Mouse (Mus musculus) midbrain, embryonic 11.5 days (tissue): ENCODE measurements at regions not wholly inside any gene's neighbourhood (a gene's known extent, or its start where the extent isn't known, plus 50 kb on each side); places are given as distances from the start of the nearest gene placed in this dataset.

Experiments used
- ATAC-seq: fragments of 200-750 bp; cut with Nextera tagmentation; 2 replicates; pipeline ENCODE4 v1.8.0; 2017; ENCODE audit warnings: moderate TSS enrichment, moderate library complexity; ENCODE audit not compliant: low FRiP score
- DNase-seq: peaks from one replicate; pipeline ENCODE4 v3.0.0; 2015; ENCODE audit warnings: low spot score; ENCODE audit errors: missing footprints
- H3K27ac ChIP-seq: fragments of 300-500 bp; sonication (generic); 2 replicates; pipeline ENCODE4 v1.5.1; 2014; ENCODE audit warnings: low read depth, low read length
- H3K27me3 ChIP-seq: fragments of 300-500 bp; sonication (generic); 2 replicates; pipeline ENCODE4 v1.6.1; 2014; ENCODE audit warnings: mild to moderate bottlenecking, low read length, moderate library complexity, mixed read lengths; ENCODE audit not compliant: control insufficient read depth, insufficient read depth
- H3K36me3 ChIP-seq: fragments of 300-500 bp; sonication (generic); 2 replicates; pipeline ENCODE4 v1.6.1; 2014; ENCODE audit warnings: mild to moderate bottlenecking, low read length, moderate library complexity, mixed read lengths; ENCODE audit not compliant: control insufficient read depth, insufficient read depth
- H3K4me1 ChIP-seq: fragments of 300-500 bp; sonication (generic); 2 replicates; pipeline ENCODE4 v1.6.1; 2014; ENCODE audit warnings: low read length; ENCODE audit not compliant: control insufficient read depth, insufficient read depth
- H3K4me2 ChIP-seq: fragments of 300-500 bp; sonication (generic); 2 replicates; pipeline ENCODE4 v1.6.1; 2014; ENCODE audit warnings: mild to moderate bottlenecking, moderate library complexity
- H3K4me3 ChIP-seq: fragments of 300-500 bp; sonication (generic); 2 replicates; pipeline ENCODE4 v1.5.1; 2014; ENCODE audit warnings: low read depth, low read length
- H3K9ac ChIP-seq: fragments of 300-500 bp; sonication (generic); 2 replicates; pipeline ENCODE4 v1.6.1; 2014; ENCODE audit warnings: low read length
- H3K9me3 ChIP-seq: fragments of 300-500 bp; sonication (generic); 2 replicates; pipeline ENCODE4 v1.6.1; 2016; ENCODE audit warnings: low read length; ENCODE audit not compliant: control insufficient read depth
- WGBS: fragments of 180-500 bp; shearing (Covaris S2); extraction: QIAGEN DNeasy Blood & Tissue Kit; methylation state at CpG from one replicate; pipeline ENCODE4 v1.1.7; 2014; 5-methylcytosine and 5-hydroxymethylcytosine counted together

DNA sequence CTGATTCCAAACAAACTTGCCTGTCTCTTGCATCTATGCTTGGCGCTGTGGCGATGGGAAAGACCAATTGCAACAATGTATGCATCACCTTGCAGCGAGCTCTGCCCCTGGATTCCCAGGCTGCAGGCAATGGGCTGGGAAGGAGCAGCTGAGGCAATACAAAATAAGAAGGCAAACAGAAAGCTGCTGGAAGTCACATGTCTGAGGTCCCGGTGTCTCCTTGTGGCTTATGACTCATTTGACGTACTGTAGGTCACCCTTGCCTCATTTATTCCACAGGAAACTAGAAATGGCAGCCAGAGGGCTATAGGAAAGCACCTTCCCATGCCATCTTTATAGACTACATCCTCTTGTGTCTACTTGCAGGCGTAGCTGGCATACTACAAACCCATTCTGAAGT lies 140.9 kb downstream of the Chic2 start:
- Histone ChIP-seq H3K9me3 (no peaks in the 10 kb centered on the region), H3K27me3 (no peaks in the 10 kb centered on the region), H3K27ac (no peak overlapping the region), H3K4me3 (no peak overlapping the region), H3K4me1 (no peaks in the 10 kb centered on the region), H3K9ac (no peak overlapping the region), H3K36me3 (no peaks in the 10 kb centered on the region), H3K4me2 (no peak overlapping the region)
- no peak for DNase-seq
- 87% methylated on average over 6 of the region's 6 CpGs for WGBS
- no peak for ATAC-seq

GRCm38 (mm10) chr5:74897133-74897532 lies 147.4 kb downstream of the Chic2 start:
- 88% methylated on average over 8 of the region's 8 CpGs for WGBS

GRCm38 (mm10) chr5:74893276-74893675 lies 151.3 kb downstream of the Chic2 start:
- no peaks in the 10 kb centered on the region for H3K9me3 ChIP-seq
- H3K36me3 ChIP-seq, result no peaks in the 10 kb centered on the region
- 81% methylated on average over 5 of the region's 5 CpGs for WGBS
- no peak overlapping the region for H3K27ac ChIP-seq
- no peaks in the 10 kb centered on the region; the same call in 1 of the 2 replicates for H3K27me3 ChIP-seq
- DNase-seq (no peak), ATAC-seq (no peak)
- H3K9ac ChIP-seq, result no peak overlapping the region
- H3K4me3 ChIP-seq, result no peak overlapping the region
- H3K4me1 ChIP-seq, result no peaks in the 10 kb centered on the region
- no peak overlapping the region for H3K4me2 ChIP-seq

More at GRCm38 (mm10) chr5:74897133-74897532, 147.4 kb downstream of the Chic2 start:
- no peak for DNase-seq
- no peaks in the 10 kb centered on the region for H3K36me3 ChIP-seq
- no peaks in the 10 kb centered on the region; the same call in 1 of the 2 replicates for H3K27me3 ChIP-seq
- no peak for ATAC-seq
- H3K9me3 ChIP-seq, result no peaks in the 10 kb centered on the region
- H3K9ac ChIP-seq, result no peak overlapping the region
- no peaks in the 10 kb centered on the region for H3K4me1 ChIP-seq
- no peak overlapping the region for H3K4me3 ChIP-seq
- no peak overlapping the region for H3K4me2 ChIP-seq
- no peak overlapping the region for H3K27ac ChIP-seq

DNA sequence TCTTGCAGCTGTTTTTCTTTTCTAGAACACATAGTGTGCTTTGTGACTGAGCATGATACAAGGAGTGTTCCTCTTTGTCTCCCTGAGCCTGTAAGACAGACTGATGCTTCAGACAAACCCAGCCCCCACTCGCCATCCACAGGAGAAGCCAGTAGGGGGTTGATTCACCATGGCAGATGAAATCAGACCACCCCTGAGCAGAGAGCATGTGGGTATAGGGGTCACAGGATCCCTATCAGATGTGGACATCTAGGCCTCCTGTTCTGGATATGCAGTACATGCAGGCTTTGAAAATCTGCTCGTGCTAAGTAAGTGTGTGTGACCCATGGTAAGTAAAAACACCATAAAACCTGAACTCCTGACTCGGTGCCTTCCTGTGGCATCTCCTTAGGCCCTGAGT lies 153.0 kb downstream of the Chic2 start:
- 27% methylated on average over 3 of the region's 3 CpGs for WGBS
- Histone ChIP-seq H3K4me1 (no peaks in the 10 kb centered on the region), H3K36me3 (no peaks in the 10 kb centered on the region), H3K4me3 (no peak overlapping the region), H3K27ac (no peak overlapping the region), H3K9me3 (no peaks in the 10 kb centered on the region), H3K9ac (no peak overlapping the region), H3K4me2 (no peak overlapping the region), H3K27me3 (no peaks in the 10 kb centered on the region; the same call in 1 of the 2 replicates)
- ATAC-seq, result no peak
- no peak for DNase-seq

DNA sequence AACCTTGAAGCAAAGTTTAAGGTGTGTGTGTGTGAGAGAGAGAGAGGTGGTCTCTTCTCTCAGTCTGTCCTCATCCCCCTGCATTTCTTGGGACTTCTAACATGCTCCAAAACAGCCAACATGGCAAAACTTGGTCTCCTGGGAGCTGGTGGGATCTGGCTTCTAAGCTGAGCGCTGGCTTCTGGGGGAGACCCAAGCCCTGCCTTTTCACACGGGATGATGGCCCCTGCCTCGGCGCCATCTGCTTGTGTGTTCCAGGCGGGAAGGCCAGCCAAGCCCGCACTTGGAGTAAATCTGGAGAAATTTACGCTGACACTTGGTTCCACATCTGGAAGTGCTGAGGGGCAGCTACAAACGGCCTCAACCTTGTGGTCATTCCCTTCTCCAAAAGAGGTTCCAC lies 155.6 kb downstream of the Chic2 start:
- Histone ChIP-seq H3K4me1 (no peaks in the 10 kb centered on the region), H3K27me3 (no peaks in the 10 kb centered on the region; the same call in 1 of the 2 replicates), H3K4me2 (no peak overlapping the region), H3K9ac (no peak overlapping the region), H3K27ac (no peak overlapping the region), H3K9me3 (peaks cover 5% of the 10 kb centered on the region; the same call in 1 of the 2 replicates), H3K4me3 (no peak overlapping the region), H3K36me3 (no peaks in the 10 kb centered on the region)
- no peak for DNase-seq
- WGBS, result 83% methylated on average over 8 of the region's 8 CpGs
- no peak for ATAC-seq

GRCm38 (mm10) chr5:74885958-74886357 lies 158.6 kb downstream of the Chic2 start:
- H3K9ac ChIP-seq, result no peak overlapping the region
- no peak for ATAC-seq
- H3K9me3 ChIP-seq, result peaks cover 5% of the 10 kb centered on the region; the same call in 1 of the 2 replicates
- no peak overlapping the region for H3K4me3 ChIP-seq
- H3K4me1 ChIP-seq, result 0 out of 2 replicates have a peak, but pooled peaks cover under 1% of the 10 kb centered on the region
- 80% methylated on average over 3 of the region's 3 CpGs for WGBS
- no peak for DNase-seq
- H3K27ac ChIP-seq, result no peak overlapping the region
- no peak overlapping the region for H3K4me2 ChIP-seq
- H3K36me3 ChIP-seq, result no peaks in the 10 kb centered on the region
- H3K27me3 ChIP-seq, result no peaks in the 10 kb centered on the region

GRCm38 (mm10) chr5:74882563-74882962 lies 162.0 kb downstream of the Chic2 start:
- H3K4me1 ChIP-seq, result peaks cover 7% of the 10 kb centered on the region; the same call in 1 of the 2 replicates
- 89% methylated on average over 12 of the region's 12 CpGs for WGBS
- no peaks in the 10 kb centered on the region for H3K36me3 ChIP-seq
- no peak overlapping the region for H3K4me3 ChIP-seq
- no peak overlapping the region for H3K27ac ChIP-seq
- peaks cover 1% of the 10 kb centered on the region; the same call in 1 of the 2 replicates for H3K27me3 ChIP-seq
- peaks cover 5% of the 10 kb centered on the region; the same call in 1 of the 2 replicates for H3K9me3 ChIP-seq
- DNase-seq (no peak), ATAC-seq (no peak)
- no peak overlapping the region for H3K4me2 ChIP-seq
- no peak overlapping the region for H3K9ac ChIP-seq

DNA sequence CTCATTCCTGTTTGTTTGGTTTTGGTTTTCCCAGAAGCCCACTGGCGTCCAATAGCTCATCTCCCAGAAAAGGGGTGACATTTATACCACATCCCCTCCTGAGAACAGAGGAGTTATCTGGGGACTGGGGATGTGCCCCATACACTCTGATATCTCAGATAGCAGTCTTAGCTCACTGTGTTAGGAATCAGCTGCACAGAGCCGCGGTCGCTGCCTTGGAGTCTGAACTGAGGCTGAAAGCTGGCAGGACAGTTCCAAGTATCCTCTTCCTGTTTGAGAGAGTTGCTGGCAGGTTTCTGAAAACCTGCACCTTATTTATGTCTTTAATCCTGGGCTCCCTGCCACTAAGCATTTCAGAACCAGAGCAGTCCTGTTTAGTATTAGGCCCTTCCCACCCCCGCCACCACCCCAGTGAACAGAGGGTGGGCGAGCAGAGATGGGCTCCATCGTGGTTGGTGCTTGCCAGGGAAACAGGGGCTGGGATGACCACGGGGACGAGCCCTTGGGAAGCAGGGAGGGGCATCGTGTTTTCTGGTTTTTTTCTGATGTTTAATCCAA lies 163.8 kb downstream of the Chic2 start:
- Histone ChIP-seq H3K27ac (no peak overlapping the region), H3K4me3 (no peak overlapping the region), H3K4me2 (no peak overlapping the region), H3K9ac (no peak overlapping the region), H3K4me1 (peaks cover 7% of the 10 kb centered on the region; the same call in 1 of the 2 replicates), H3K27me3 (peaks cover 6% of the 10 kb centered on the region; the same call in 1 of the 2 replicates), H3K9me3 (peaks cover 5% of the 10 kb centered on the region; the same call in 1 of the 2 replicates), H3K36me3 (no peaks in the 10 kb centered on the region)
- DNase-seq (no peak), ATAC-seq (no peak)
- WGBS, result 69% methylated on average over 10 of the region's 10 CpGs

DNA sequence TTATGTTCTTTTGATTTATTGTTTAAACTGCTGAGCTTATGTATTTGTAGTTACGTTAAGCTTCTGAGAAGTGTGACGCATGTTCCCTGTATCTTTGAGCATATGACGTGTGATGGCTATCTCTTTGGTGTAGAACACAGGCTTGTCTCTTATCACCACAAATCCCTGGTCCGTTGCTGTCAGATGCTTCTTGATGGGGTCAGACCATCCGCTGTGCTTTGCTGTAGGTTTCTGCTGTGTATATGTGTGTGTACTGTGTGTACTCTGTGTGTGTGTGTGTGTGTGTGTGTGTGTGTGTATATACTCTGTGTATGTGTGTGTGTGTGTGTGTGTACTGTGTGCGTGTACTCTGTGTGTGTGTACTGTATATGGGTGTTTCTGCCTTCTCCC lies 164.5 kb downstream of the Chic2 start:
- WGBS, result 57% methylated on average over 6 of the region's 6 CpGs
- Histone ChIP-seq H3K36me3 (no peaks in the 10 kb centered on the region), H3K4me1 (peaks cover 7% of the 10 kb centered on the region; the same call in 1 of the 2 replicates), H3K9ac (no peak overlapping the region), H3K4me3 (no peak overlapping the region), H3K27me3 (peaks cover 6% of the 10 kb centered on the region; the same call in 1 of the 2 replicates), H3K9me3 (peaks cover 5% of the 10 kb centered on the region; the same call in 1 of the 2 replicates), H3K27ac (no peak overlapping the region), H3K4me2 (no peak overlapping the region)
- peak; percentile 94 for DNase-seq
- peak; percentile 68 for ATAC-seq
